Mouse (Mus musculus) kidney, adult 2 months (tissue): ENCODE results near the gene Gucy2e.

Experiments used
- CTCF ChIP-seq: fragments of 200-500 bp; conservative IDR thresholded peaks from 2 replicates; pipeline ENCODE4 v1.5.1; 2011; ENCODE audit warnings: low read depth, mild to moderate bottlenecking, control low read depth, low read length, moderate library complexity, mixed read lengths; ENCODE audit not compliant: insufficient read depth, insufficient read length
- POLR2A ChIP-seq: fragments of 200-500 bp; IDR thresholded peaks from one replicate; pipeline ENCODE4 v1.6.1; 2011; ENCODE audit warnings: low read depth, low read length, control low read depth

DNA sequence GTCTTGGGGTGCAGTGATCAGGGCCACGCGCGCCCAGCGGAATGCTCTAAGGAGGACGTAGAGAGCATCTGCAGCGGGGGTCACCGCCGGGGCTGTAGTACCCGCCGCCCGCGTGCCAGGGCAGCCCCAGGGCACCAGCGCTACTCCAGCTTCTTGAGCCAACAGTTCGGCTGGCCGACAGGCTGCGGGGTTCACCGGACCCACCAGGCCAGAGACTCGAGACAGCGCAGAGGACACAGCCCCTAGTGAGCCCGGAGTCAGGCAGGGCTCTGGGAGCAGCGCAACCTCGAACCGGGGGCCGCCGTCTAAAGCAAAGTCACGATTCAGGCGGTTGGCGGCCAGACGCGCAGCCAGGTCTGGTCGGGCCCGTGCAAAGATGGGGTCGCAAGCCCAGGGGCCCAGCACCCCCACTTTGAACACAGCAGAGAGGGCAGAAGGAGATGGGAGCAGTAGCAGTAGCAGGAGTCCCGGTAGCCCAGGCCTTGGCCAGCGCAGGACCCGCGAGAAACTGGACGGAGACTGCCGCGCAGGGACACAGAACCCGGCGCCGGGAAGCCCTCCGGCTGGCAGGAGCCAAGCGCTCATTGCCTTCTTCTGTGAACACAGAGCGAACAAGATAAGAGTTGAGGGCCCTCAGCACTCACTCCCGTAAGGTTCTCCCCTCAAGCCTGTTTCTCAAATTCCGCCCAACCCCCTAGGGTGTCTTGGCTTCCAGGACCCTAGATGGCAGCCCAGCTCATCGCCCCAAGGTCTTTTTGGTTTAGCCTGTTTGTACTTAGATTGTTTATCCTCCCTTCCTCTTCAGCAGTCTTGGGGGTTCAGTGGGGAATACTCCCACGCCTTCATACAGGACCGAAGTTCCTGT is 543 bp downstream of the Gucy2e start:
- TF ChIP-seq POLR2A = no peak
- no peak for TF ChIP-seq CTCF
